Mouse (Mus musculus) ovary, postnatal 36 days (tissue): ENCODE results near the gene Mogat2.

Experiments used
- DNase-seq: peaks from one replicate; pipeline ENCODE4 v3.0.0; 2022; ENCODE audit warnings: low spot score, mixed read lengths

Gene Mogat2

DNA sequence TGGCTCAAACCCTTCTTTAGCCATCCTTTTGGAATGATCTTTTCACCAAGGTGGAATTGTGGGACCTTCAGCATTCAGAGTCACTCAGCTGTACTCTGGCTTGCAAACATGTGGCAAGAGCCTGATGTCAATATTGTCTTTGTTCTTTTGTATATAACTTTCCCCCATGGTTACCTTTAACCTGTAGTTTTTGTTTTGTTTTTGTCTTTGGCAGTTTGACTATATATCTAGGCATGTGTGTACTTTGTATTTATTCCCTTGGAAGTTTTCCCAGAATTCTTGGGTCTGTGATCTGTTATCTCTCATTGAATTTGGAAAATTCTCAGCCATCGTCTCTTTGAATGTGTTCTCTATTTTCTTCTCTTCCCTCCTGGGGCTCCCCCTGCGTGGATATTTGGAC, 43.9 kb downstream of the Mogat2 start:
- DNase-seq = no peak

- no peak for DNase-seq
These were observed 44.5 kb downstream of the Mogat2 start for GRCm38 (mm10) chr7:99193926-99194325.

GRCm38 (mm10) chr7:99191411-99191810, 47.0 kb downstream of the Mogat2 start:
- no peak for DNase-seq

DNA sequence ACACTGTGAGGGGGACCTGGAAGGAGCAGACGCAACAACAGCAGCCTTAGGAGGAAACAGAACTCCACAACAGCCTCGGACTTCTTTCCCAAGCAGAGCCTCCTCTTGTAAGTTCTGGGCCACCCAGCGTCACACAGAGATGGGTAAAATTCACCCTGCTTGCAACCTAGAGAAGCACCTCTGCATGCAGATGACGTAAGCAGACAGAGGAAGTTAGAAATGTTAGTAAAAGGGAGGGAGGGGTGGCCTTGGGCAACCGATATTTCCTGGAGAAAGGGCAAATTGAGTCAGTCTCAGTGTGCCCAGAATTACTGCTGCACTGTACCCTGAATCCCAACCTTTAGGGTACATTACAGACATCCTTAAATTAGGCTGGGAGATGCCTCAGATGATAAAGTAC, 48.5 kb downstream of the Mogat2 start:
- no peak for DNase-seq

DNA sequence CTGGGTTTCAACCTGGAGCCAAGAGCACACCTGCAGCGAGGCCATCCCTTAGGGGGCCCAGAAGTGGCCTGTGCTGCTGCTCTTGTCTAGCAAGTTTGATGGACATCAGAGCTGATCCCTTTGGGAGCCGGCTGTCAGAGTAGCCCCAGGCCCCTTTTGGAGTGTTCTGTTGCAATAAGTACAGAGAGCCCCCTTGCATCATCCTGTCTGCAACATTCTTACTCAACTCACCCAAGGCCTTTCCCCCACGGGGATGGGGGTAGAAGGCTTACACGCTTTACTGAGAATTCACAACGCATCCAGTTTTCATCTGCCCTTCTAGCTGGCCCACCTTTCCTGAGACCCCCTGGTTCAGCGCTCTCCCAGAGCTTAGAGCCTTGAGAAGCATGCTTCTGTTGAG, 49.8 kb downstream of the Mogat2 start:
- DNase-seq = no peak

DNA sequence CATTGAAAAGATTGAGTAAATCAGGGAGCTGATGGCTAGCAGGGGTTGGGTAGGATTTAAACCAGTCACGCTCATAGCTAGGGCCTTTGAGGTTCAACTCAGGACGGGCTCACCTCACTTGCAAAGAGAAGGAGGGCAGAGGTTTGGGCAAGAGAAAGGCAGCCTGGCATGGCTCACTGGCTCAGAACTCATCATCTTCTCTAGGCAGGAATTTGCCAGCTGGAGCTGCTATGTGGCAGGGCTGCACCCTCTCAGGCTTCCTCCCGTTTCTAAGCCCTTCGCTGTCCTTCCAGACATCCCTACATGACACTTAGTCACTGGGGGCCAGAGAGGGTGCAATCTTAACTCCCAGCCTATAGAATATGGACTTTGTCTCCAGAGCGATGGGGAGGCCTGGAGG, 51.0 kb downstream of the Mogat2 start:
- DNase-seq = no peak

DNA sequence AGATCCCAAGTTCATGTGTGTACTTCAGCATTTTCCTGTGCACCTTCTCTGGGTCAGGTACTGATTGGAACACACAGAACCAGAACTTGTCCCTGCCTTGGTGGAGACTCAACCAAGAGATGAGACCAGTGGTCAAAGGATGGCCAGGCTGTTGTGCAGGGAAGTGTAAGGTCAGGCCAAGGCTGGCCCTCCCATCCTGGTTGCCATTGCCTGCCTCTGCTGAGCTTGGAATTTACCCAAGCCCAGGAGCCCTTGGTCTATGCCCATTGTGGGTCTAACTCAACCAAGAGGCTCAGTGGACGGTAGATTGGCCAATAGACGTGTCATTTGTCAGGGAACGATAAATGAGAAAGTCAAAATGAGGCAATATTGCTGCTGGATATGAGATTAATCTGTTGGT, 53.0 kb downstream of the Mogat2 start:
- no peak for DNase-seq

- DNase-seq = no peak
These were observed 54.7 kb downstream of the Mogat2 start for GRCm38 (mm10) chr7:99183751-99184150.

GRCm38 (mm10) chr7:99182432-99183172, 55.8 kb downstream of the Mogat2 start, which contains the start of gene Dgat2:
Gene Dgat2, minus strand, starts transcription at chr7:99182719.
- peak; percentile 91 for DNase-seq

- no peak for DNase-seq
These were observed 56.6 kb downstream of the Mogat2 start for GRCm38 (mm10) chr7:99181619-99182431.

GRCm38 (mm10) chr7:99180162-99180561, 58.3 kb downstream of the Mogat2 start:
- DNase-seq = no peak

DNA sequence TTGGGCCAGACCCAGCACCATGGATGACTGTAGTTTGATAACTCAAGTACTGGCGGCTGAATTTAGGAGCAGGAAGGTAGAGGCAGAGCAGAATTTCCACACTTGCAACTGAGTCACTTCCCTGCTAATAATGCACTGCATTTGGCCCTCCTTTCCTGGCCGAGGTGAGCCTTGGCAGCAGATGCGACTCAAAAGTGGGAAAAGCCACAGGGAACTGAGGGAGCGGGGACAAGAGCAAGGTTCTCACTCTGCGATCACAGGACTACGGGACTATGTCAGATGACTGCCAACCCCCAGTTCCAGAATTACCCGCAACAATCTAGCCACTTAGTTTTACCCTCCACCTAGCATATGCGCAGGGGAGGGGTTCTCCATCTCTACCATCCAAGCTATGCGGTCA, 59.1 kb downstream of the Mogat2 start:
- no peak for DNase-seq

GRCm38 (mm10) chr7:99177386-99177785, 61.0 kb downstream of the Mogat2 start:
- DNase-seq = no peak

- DNase-seq = no peak
These were observed 62.8 kb downstream of the Mogat2 start for GRCm38 (mm10) chr7:99175666-99176065.

DNA sequence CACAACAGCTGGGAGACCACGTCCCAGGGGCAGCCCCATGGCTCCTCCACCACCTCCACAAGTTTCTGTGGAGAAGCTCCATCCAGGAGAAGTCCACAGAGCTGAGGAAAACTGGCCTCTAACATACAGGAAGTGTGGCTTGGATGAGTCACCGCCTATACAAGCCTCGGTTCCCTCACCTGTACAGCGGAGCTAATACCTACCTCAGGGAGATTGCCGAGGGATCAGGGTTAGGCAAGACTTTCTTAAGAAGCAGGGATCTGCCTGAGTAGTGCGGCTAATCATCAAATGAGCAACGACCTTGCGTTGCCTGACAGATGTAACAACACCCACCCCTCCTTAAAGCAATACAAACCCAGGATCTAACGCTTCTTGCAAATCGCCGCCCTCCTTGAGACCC, 63.3 kb downstream of the Mogat2 start:
- DNase-seq = no peak

- DNase-seq = no peak
These were observed 64.4 kb downstream of the Mogat2 start for GRCm38 (mm10) chr7:99174006-99174405.

DNA sequence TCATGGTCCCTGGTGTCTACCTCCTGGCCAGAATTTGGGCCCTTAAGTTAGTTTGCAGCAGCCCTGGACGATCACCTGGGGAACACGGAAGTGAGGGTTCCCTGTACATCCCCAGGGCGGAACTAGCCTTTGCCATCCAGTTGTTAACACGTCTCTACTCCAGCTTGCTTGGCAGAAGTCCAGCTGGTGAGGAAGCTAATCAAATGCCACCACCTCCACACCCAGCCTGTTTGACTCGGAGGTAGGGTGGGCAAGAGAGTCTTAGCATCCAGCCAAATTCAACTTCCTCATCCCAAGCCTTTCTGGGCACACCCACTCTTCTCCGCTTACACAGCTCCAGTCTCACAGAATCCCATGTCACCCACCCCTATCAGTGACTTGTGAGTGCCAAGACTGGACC, 65.5 kb downstream of the Mogat2 start:
- no peak for DNase-seq

- DNase-seq = no peak
These were observed 66.5 kb downstream of the Mogat2 start for GRCm38 (mm10) chr7:99171730-99172463.

GRCm38 (mm10) chr7:99170519-99170918, 67.9 kb downstream of the Mogat2 start:
- no peak for DNase-seq

GRCm38 (mm10) chr7:99169717-99170403, 68.6 kb downstream of the Mogat2 start:
- no peak for DNase-seq
